Comparison of ENCODE assay signal across 17 mouse cellular contexts in the genomic region with DNA sequence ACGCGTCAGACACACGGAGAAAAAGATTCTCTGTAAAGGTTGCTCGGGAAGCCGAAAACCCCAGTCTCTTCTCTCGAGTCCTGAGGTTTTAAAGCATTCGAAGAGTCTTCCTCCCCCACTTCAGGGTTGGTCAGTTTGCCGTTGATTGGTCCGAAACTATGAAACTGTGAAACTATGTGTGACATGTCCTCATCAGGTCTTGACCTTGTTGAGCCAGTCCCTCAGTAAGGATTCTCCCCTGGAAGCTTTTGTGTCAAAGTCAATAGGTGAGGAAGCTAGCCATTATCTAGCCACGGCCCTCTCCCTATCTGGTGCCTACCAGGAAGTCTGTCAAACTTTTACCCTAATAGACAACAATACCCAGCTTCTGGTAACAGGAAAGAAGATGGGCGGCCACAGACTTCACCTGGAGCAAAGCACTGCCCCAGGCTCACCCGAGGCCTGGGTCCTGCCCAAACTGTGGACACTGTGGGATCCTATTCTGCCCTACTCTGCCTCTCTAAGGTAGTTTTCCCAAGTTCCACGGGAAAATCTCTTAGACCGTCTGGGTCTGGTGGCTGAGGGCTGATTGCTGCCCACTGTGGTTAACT. TPM values are rescaled to one million over a fixed set of nuclear protein-coding genes. Genes with fewer than 3 reads are reported as not detected.
DNase-seq lines count a peak whose midpoint lies in the region; ATAC-seq and TF ChIP-seq lines count a peak whose summit lies in the region.
"Had no signal": no experiment of that assay in that cellular context is flagged by ENCODE, and none has a peak within 500 bp of the region (broad histone marks: within the 10 kb centered on the region; RNA-seq: fewer than 3 reads in every experiment).

No protein-coding gene starts in this region.

- ATAC-seq in liver, embryonic 11.5 days (replicated peaks; ENCODE audit: low FRiP score) = no peak
- ATAC-seq in heart, embryonic 15.5 days (replicated peaks; ENCODE audit: insufficient number of reproducible peaks, insufficient read depth, low FRiP score, low read depth) = no peak

- 54% methylated on average over 14 of the region's 14 CpGs for WGBS in heart, adult 2 months
- 72% methylated on average over 14 of the region's 14 CpGs for WGBS in liver, adult 2 months
- 70% methylated on average over 14 of the region's 14 CpGs for WGBS in liver, embryonic 11.5 days
- 48% methylated on average over 14 of the region's 14 CpGs for WGBS in heart, embryonic 15.5 days

- no peak for TF ChIP-seq CTCF in heart, adult 2 months (IDR thresholded peaks at IDR 0.05)
- TF ChIP-seq CTCF in liver, adult 2 months (IDR thresholded peaks at IDR 0.05; ENCODE audit: low read depth, low read length) = no peak

- H3K4me1 ChIP-seq in heart, adult 2 months (ENCODE audit: control insufficient read depth, insufficient read depth, low read length) = peaks cover 12% of the 10 kb centered on the region
- peaks cover 2% of the 10 kb centered on the region; the same call in 1 of the 2 replicates for H3K4me1 ChIP-seq in liver, adult 2 months (ENCODE audit: control insufficient read depth, insufficient read depth, low read length)
- H3K4me1 ChIP-seq in liver, embryonic 11.5 days (replicated peaks; ENCODE audit: control insufficient read depth, insufficient read depth, low read length) = peaks cover 4% of the 10 kb centered on the region; the same call in 1 of the 2 replicates
- peaks cover 26% of the 10 kb centered on the region for H3K4me1 ChIP-seq in heart, embryonic 15.5 days (replicated peaks)
- H3K4me1 ChIP-seq: neural tube, embryonic 15.5 days had no signal

- peak overlapping the region; percentile 50; the same call in 1 of the 2 replicates for H3K9ac ChIP-seq in heart, adult 2 months (ENCODE audit: low read depth, low read length)
- no peak overlapping the region for H3K9ac ChIP-seq in liver, adult 2 months (ENCODE audit: low read depth, low read length)
- H3K9ac ChIP-seq in liver, embryonic 11.5 days (ENCODE audit: low read depth, low read length) = no peak overlapping the region
- H3K9ac ChIP-seq in heart, embryonic 15.5 days = peak overlapping the region; percentile 11; the same call in 1 of the 2 replicates
- H3K9ac ChIP-seq: neural tube, embryonic 15.5 days had no signal

- H3K4me3 ChIP-seq in heart, adult 2 months = no peak overlapping the region
- H3K4me3 ChIP-seq in liver, adult 2 months (ENCODE audit: insufficient read depth, low read depth, low read length) = no peak overlapping the region
- no peak overlapping the region for H3K4me3 ChIP-seq in liver, embryonic 11.5 days (ENCODE audit: low read depth, low read length)
- no peak overlapping the region for H3K4me3 ChIP-seq in heart, embryonic 15.5 days
- H3K4me3 ChIP-seq: erythroblast, embryonic 14.5 days; lung, embryonic 15.5 days; neural tube, embryonic 15.5 days had no signal

- H3K27ac ChIP-seq in heart, adult 2 months = peak overlapping the region; percentile 68
- H3K27ac ChIP-seq in liver, adult 2 months (replicated peaks; ENCODE audit: insufficient read depth, low read depth, low read length) = peak overlapping the region; percentile 17
- no peak overlapping the region for H3K27ac ChIP-seq in liver, embryonic 11.5 days (ENCODE audit: low read depth, low read length)
- peak overlapping the region; percentile 88 for H3K27ac ChIP-seq in heart, embryonic 15.5 days
- H3K27ac ChIP-seq: neural tube, embryonic 15.5 days had no signal

- peaks cover 13% of the 10 kb centered on the region for H3K36me3 ChIP-seq in heart, adult 2 months (ENCODE audit: control insufficient read depth, insufficient read depth, low read length)
- no peaks in the 10 kb centered on the region for H3K36me3 ChIP-seq in liver, adult 2 months (ENCODE audit: control insufficient read depth, insufficient read depth, low read length)
- peaks cover 4% of the 10 kb centered on the region; the same call in 1 of the 2 replicates for H3K36me3 ChIP-seq in liver, embryonic 11.5 days (ENCODE audit: control insufficient read depth, insufficient read depth, low read length)
- peaks cover 12% of the 10 kb centered on the region for H3K36me3 ChIP-seq in heart, embryonic 15.5 days
- H3K36me3 ChIP-seq: neural tube, embryonic 15.5 days had no signal

- no peaks in the 10 kb centered on the region for H3K9me3 ChIP-seq in liver, embryonic 11.5 days (ENCODE audit: control insufficient read depth, low read length)
- no peaks in the 10 kb centered on the region for H3K9me3 ChIP-seq in heart, embryonic 15.5 days (replicated peaks)
- H3K9me3 ChIP-seq: lung, embryonic 15.5 days; neural tube, embryonic 15.5 days had no signal

- intact Hi-C loops in heart, adult 2 months (cut with DNase I) = no loop called here
- intact Hi-C loops in heart, postnatal 36 days (cut with DNase I) = no loop called here

- H3K4me2 ChIP-seq in liver, embryonic 11.5 days = no peak overlapping the region
- H3K4me2 ChIP-seq in heart, embryonic 15.5 days = peak overlapping the region; percentile 67
- H3K4me2 ChIP-seq: lung, embryonic 15.5 days; neural tube, embryonic 15.5 days had no signal

- no peaks in the 10 kb centered on the region for H3K27me3 ChIP-seq in heart, adult 2 months (ENCODE audit: control insufficient read depth, insufficient read depth, low read length)
- H3K27me3 ChIP-seq in liver, adult 2 months (ENCODE audit: control insufficient read depth, insufficient read depth, low read length) = no peaks in the 10 kb centered on the region
- no peaks in the 10 kb centered on the region for H3K27me3 ChIP-seq in liver, embryonic 11.5 days (replicated peaks; ENCODE audit: control insufficient read depth, insufficient read depth, low read length)
- no peaks in the 10 kb centered on the region for H3K27me3 ChIP-seq in heart, embryonic 15.5 days
- H3K27me3 ChIP-seq: lung, embryonic 15.5 days; neural tube, embryonic 15.5 days had no signal

- 0 out of 2 replicates have a peak, but pooled peaks cover 1% of the 10 kb centered on the region for H3K79me2 ChIP-seq in heart, adult 2 months (replicated peaks; ENCODE audit: control insufficient read depth, insufficient read depth, low read length)
- no peaks in the 10 kb centered on the region for H3K79me2 ChIP-seq in liver, adult 2 months (ENCODE audit: control insufficient read depth, insufficient read depth, low read length)

- DNase-seq in heart, adult 2 months = no peak
- DNase-seq in heart, postnatal 36 days = no peak
- DNase-seq in liver, adult 2 months (ENCODE audit: extremely low read depth, low read depth, low spot score) = no peak
- DNase-seq in liver, embryonic 11.5 days (ENCODE audit: low spot score) = no peak
- peak; percentile 57 for DNase-seq in ES-CJ7 (ENCODE audit: low read depth, low spot score)
- no peak for DNase-seq in cerebellum, adult 9-11 months
- DNase-seq in testis, postnatal 10 days (ENCODE audit: low spot score) = no peak
- DNase-seq: cerebellum, adult 2 months; gastrocnemius, postnatal 10 days; kidney, adult 18-20 months; kidney, postnatal 36 days; retina, postnatal 1 day; thymus, adult 18-20 months had no signal

- TF ChIP-seq POLR2A in heart, adult 2 months (IDR thresholded peaks at IDR 0.05; ENCODE audit: insufficient read depth, low read depth, low read length) = no peak
- no peak for TF ChIP-seq POLR2A in liver, adult 2 months (IDR thresholded peaks at IDR 0.05; ENCODE audit: extremely low read depth, insufficient read depth, low read length)

- no peak for TF ChIP-seq EP300 in heart, adult 2 months (IDR thresholded peaks at IDR 0.05; ENCODE audit: insufficient read depth, low read depth, low read length)

RNA-seq across cellular contexts. Expression of a gene that starts 2.5 kb away (rescaled TPM):
- total RNA-seq in heart, adult 2 months (2021) = 10 to 100 TPM; 54.1 to 56.9 TPM
- polyA plus RNA-seq in heart, adult 2 months (2012; rRNA removed) = 19.9 and 56.8 TPM in 2 replicates
- 10 to 100 TPM; 52.0 to 64.1 TPM for total RNA-seq in heart, postnatal 36 days (2021)
- total RNA-seq in liver, adult 2 months (2014; rRNA removed) = 6.6 and 9.6 TPM in 2 replicates
- polyA plus RNA-seq in liver, adult 2 months (2012; rRNA removed) = 0.91 and 1.2 TPM in 2 replicates
- polyA plus RNA-seq in liver, embryonic 11.5 days (2014; fragmentation: Nextera tagmentation; extraction: Ambion mirVana) = 40.9 and 41.9 TPM in 2 replicates
- 70.3 and 70.6 TPM in 2 replicates for polyA plus RNA-seq in heart, embryonic 15.5 days (2015; fragmentation: Nextera tagmentation; extraction: Ambion mirVana)
- polyA plus RNA-seq: erythroblast, embryonic 14.5 days had no signal

RNA-seq across cellular contexts. Expression of a gene that starts 48.8 kb away (rescaled TPM):
- 10 to 100 TPM; 23.2 to 25.6 TPM for total RNA-seq in heart, adult 2 months (2021)
- polyA plus RNA-seq in heart, adult 2 months (2012; rRNA removed) = 8.2 and 13.9 TPM in 2 replicates
- total RNA-seq in heart, postnatal 36 days (2021) = 10 to 100 TPM; 29.2 to 31.4 TPM
- total RNA-seq in liver, adult 2 months (2014; rRNA removed) = 28.5 and 31.3 TPM in 2 replicates
- polyA plus RNA-seq in liver, adult 2 months (2012; rRNA removed) = 3.7 and 7.5 TPM in 2 replicates
- polyA plus RNA-seq in liver, embryonic 11.5 days (2014; fragmentation: Nextera tagmentation; extraction: Ambion mirVana) = 30.4 and 37.2 TPM in 2 replicates
- polyA plus RNA-seq in heart, embryonic 15.5 days (2015; fragmentation: Nextera tagmentation; extraction: Ambion mirVana) = 38.8 and 39.4 TPM in 2 replicates
- polyA plus RNA-seq: erythroblast, embryonic 14.5 days had no signal

Comparison
In these comparisons a context has a peak if more than half of its experiments do, and no peak if none do; other contexts are left out.
1. H3K9ac ChIP-seq: peak in heart, adult 2 months (single experiment) and heart, embryonic 15.5 days (single experiment); none in liver, adult 2 months (single experiment) and liver, embryonic 11.5 days (single experiment).